Mouse (Mus musculus): ENCODE data around the gene Tbcb. TPM values are rescaled to one million over a fixed set of nuclear protein-coding genes. Genes with fewer than 3 reads are reported as not detected.
A peak's percentile ranks its signal among the peaks of the same experiment; 100 is the strongest.
"Not testable (repeated sequence)": the region's sequence is repeated elsewhere in the genome, so short reads cannot be mapped to it uniquely, and the experiment has no call there.

Tbcb gene
- 10 to 100 TPM; 84.3 to 85.1 TPM for total RNA-seq (2021)
- long read RNA-seq, experiment 1, transcript Tbcb-201 (6 exons, 1,416 nt), result major isoform, 64 of 70 reads
- long read RNA-seq, experiment 1, partial matches to known transcripts, result 3 of 70 reads
- long read RNA-seq, experiment 1, other reads (novel, unspliced or antisense), result 1 of 70 reads
- long read RNA-seq, experiment 2, transcript Tbcb-201 (6 exons, 1,416 nt), result major isoform, 54 of 65 reads
- long read RNA-seq, experiment 2, partial matches to known transcripts, result 7 of 65 reads
- long read RNA-seq, experiment 2, other reads (novel, unspliced or antisense), result 4 of 65 reads

GRCm38 (mm10) chr7:30231669-30232454 lies at the start of gene Tbcb, which contains the start of gene Polr2i:
Tbcb (minus strand) TSS chr7:30232272.
Polr2i (plus strand) TSS chr7:30231948.
- DNase-seq (ENCODE audit: low spot score in 2 of 2), result peak; percentile 95 to 96

- no peak for DNase-seq (ENCODE audit: low spot score in 2 of 2)
Observed at GRCm38 (mm10) chr7:30281522-30281921, 49.5 kb upstream of the Tbcb start.

GRCm38 (mm10) chr7:30280670-30281138 lies 48.6 kb upstream of the Tbcb start:
- DNase-seq (ENCODE audit: low spot score in 2 of 2), result peak; percentile 57

GRCm38 (mm10) chr7:30279951-30280669 lies 48.0 kb upstream of the Tbcb start, which contains the start of the genes Thap8 and Wdr62:
Thap8 (plus strand) TSS chr7:30280094.
Wdr62 (minus strand) TSS chr7:30280419.
- DNase-seq (ENCODE audit: low spot score in 2 of 2), result peak; percentile 75 to 77

GRCm38 (mm10) chr7:30279536-30279935 lies 47.5 kb upstream of the Tbcb start:
- DNase-seq (ENCODE audit: low spot score in 2 of 2), result no peak

- no peak for DNase-seq (ENCODE audit: low spot score in 2 of 2)
Observed at GRCm38 (mm10) chr7:30278911-30279310, 46.8 kb upstream of the Tbcb start.

GRCm38 (mm10) chr7:30274383-30274782 lies 42.3 kb upstream of the Tbcb start:
- no peak for DNase-seq (ENCODE audit: low spot score in 2 of 2)

GRCm38 (mm10) chr7:30269641-30270040 lies 37.6 kb upstream of the Tbcb start:
- DNase-seq (ENCODE audit: low spot score in 2 of 2), result no peak

GRCm38 (mm10) chr7:30266780-30267179 lies 34.7 kb upstream of the Tbcb start:
- DNase-seq (ENCODE audit: low spot score in 2 of 2), result no peak

GRCm38 (mm10) chr7:30265935-30266334 lies 33.9 kb upstream of the Tbcb start:
- DNase-seq (ENCODE audit: low spot score in 2 of 2), result no peak

GRCm38 (mm10) chr7:30265531-30265930 lies 33.5 kb upstream of the Tbcb start:
- no peak for DNase-seq (ENCODE audit: low spot score in 2 of 2)

- DNase-seq (ENCODE audit: low spot score in 2 of 2), result no peak
Observed at GRCm38 (mm10) chr7:30265041-30265440, 33.0 kb upstream of the Tbcb start.

GRCm38 (mm10) chr7:30251956-30252954 lies 20.2 kb upstream of the Tbcb start:
- no peak for DNase-seq (ENCODE audit: low spot score in 2 of 2)

GRCm38 (mm10) chr7:30237374-30237773 lies 5.3 kb upstream of the Tbcb start:
- not testable (repeated sequence) for DNase-seq (ENCODE audit: low spot score in 2 of 2)

GRCm38 (mm10) chr7:30235625-30236024 lies 3.6 kb upstream of the Tbcb start, which contains the start of gene Ovol3:
Ovol3 (minus strand) TSS chr7:30235725.
- DNase-seq (ENCODE audit: low spot score in 2 of 2), result no peak

GRCm38 (mm10) chr7:30235091-30235490 lies 3.0 kb upstream of the Tbcb start:
- no peak for DNase-seq (ENCODE audit: low spot score in 2 of 2)

- DNase-seq (ENCODE audit: low spot score in 2 of 2), result no peak
Observed at GRCm38 (mm10) chr7:30234276-30234858, 2.3 kb upstream of the Tbcb start.

GRCm38 (mm10) chr7:30233387-30233786 lies 1.3 kb upstream of the Tbcb start:
- no peak for DNase-seq (ENCODE audit: low spot score in 2 of 2)

GRCm38 (mm10) chr7:30232631-30233148 lies 618 bp upstream of the Tbcb start:
- peak; percentile 21 to 34 for DNase-seq (ENCODE audit: low spot score in 2 of 2)

- DNase-seq (ENCODE audit: low spot score in 2 of 2), result no peak
Observed at GRCm38 (mm10) chr7:30231328-30231668, 774 bp downstream of the Tbcb start.

Data from adrenal gland, postnatal 4 days (tissue).